Mouse (Mus musculus): Measurements from ENCODE around the gene Cdk7. TPM values are rescaled to one million over a fixed set of nuclear protein-coding genes. Genes with fewer than 3 reads are reported as not detected.
"Not testable (repeated sequence)": the region's sequence is repeated elsewhere in the genome, so short reads cannot be mapped to it uniquely, and the experiment has no call there.

The Cdk7 gene
- total RNA-seq, 2 experiments from 2014 or later, result 32.2 to 34.8 TPM

GRCm38 (mm10) chr13:100730153-100730860, 432 bp downstream of the Cdk7 start:
- DNase-seq (ENCODE audit: low spot score in 2 of 2), result no peak

DNA sequence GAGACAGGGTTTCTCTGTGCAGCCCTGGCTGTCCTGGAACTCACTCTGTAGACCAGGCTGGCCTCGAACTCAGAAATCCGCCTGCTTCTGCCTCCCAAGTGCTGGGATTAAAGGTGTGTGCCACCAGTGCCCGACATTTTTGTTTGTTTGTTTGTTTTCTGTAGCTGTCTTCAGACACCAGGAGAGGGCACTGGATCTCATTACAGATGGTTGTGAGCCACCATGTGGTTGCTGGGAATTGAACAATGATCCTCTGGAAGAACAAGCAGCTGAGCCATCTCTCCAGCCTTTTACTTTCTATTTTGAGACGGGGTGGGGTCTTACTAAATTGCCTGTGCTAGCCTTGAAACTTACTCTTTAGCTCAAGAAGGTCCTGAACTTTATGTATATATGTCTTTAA, 2.2 kb downstream of the Cdk7 start:
- intact Hi-C loops (cut with DNase I); DNase-seq (ENCODE audit: low spot score in 2 of 2): not testable (repeated sequence)

More at GRCm38 (mm10) chr13:100730153-100730860, 432 bp downstream of the Cdk7 start:
- intact Hi-C loops (cut with DNase I), result no loop called here

GRCm38 (mm10) chr13:100728086-100728485, 2.7 kb downstream of the Cdk7 start:
- DNase-seq (ENCODE audit: low spot score in 2 of 2), result no peak
- intact Hi-C loops (cut with DNase I), result no loop called here

DNA sequence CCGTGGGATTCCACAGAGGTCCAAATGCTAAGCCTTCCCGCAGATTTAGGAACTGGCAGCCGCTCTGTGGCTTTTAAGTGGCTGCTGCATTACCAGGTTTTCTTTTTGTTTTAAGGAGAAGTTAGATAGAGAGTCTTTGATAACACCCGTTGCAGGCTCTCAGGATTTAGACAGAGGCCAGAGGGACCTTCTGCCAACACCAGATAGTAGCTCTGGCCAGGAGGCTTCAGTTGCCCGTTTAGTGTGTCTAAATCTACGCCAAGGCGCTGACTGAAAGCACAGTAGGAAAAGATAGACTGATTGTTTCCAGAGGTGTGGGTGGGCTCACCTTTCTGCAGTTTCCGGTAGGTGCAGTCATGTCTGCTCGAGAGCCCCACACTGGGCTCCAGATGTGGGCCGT, 5.5 kb downstream of the Cdk7 start:
- DNase-seq (ENCODE audit: low spot score in 2 of 2), result no peak
- intact Hi-C loops (cut with DNase I), result no loop called here

- intact Hi-C loops (cut with DNase I), result no loop called here
- no peak for DNase-seq (ENCODE audit: low spot score in 2 of 2)
These were observed 6.5 kb downstream of the Cdk7 start for GRCm38 (mm10) chr13:100724051-100724754.

GRCm38 (mm10) chr13:100721656-100722055, 9.1 kb downstream of the Cdk7 start:
- no peak for DNase-seq (ENCODE audit: low spot score in 2 of 2)
- intact Hi-C loops (cut with DNase I), result no loop called here

GRCm38 (mm10) chr13:100715467-100715866, 15.3 kb downstream of the Cdk7 start:
- DNase-seq (ENCODE audit: low spot score in 2 of 2), result no peak
- intact Hi-C loops (cut with DNase I), result loop anchor here (10.0 kb wide), 3 partner anchors 71 to 231 kb away; no protein-coding TSS in a partner anchor

GRCm38 (mm10) chr13:100706206-100706605, 24.5 kb downstream of the Cdk7 start:
- no peak for DNase-seq (ENCODE audit: low spot score in 2 of 2)
- intact Hi-C loops (cut with DNase I), result no loop called here

DNA sequence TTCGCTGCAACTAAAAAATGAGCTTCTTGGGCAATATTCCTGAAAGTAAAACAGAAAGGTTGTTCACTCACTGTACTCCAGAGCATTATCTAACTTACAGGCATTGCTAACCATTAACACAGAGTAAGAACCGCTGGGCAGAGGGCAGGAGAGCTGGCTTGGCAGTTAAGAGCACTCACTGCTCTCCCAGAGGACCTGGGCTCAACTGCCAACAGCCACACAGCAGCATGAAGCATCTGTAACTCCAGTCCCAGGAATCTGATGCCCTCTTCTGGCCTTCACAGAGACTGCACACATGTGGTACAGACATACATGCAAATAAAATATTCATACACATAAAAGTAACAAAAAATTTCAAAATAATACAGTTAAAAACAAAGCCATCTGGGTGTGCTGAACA, 27.3 kb downstream of the Cdk7 start:
- intact Hi-C loops (cut with DNase I), result no loop called here

GRCm38 (mm10) chr13:100698866-100699265, 31.9 kb downstream of the Cdk7 start:
- no peak for DNase-seq (ENCODE audit: low spot score in 2 of 2)
- intact Hi-C loops (cut with DNase I), result no loop called here

More for the DNA sequence above, 27.3 kb downstream of the Cdk7 start:
- DNase-seq (ENCODE audit: low spot score in 2 of 2), result peak in 1 of 2 experiments; percentile 9

- intact Hi-C loops (cut with DNase I), result no loop called here
- no peak for DNase-seq (ENCODE audit: low spot score in 2 of 2)
These were observed 33.2 kb downstream of the Cdk7 start for GRCm38 (mm10) chr13:100697541-100697940.

- intact Hi-C loops (cut with DNase I), result no loop called here
- DNase-seq (ENCODE audit: low spot score in 2 of 2), result no peak
These were observed 43.2 kb downstream of the Cdk7 start for GRCm38 (mm10) chr13:100687513-100687912.

DNA sequence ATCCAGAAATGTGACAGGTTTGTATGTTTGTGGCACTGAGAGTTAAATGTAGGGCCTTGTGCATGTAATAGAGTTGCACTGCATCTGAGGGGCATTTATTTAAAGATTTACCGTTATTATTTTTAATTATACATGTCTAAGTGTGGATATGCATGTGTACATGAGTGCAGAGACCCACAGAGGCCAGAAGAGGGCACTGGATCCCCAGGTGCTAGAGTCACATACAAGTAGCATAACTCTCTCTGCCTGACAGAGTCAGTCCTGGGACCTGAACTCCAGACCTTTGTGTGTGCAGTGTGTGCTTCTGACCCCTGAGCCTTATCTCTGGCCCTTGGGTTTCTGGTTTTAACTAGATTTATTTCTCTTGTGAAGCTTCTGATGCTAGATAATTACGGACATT, 46.4 kb downstream of the Cdk7 start:
- DNase-seq (ENCODE audit: low spot score in 2 of 2), result no peak
- intact Hi-C loops (cut with DNase I), result no loop called here

GRCm38 (mm10) chr13:100682837-100683236, 47.9 kb downstream of the Cdk7 start:
- no peak for DNase-seq (ENCODE audit: low spot score in 2 of 2)
- intact Hi-C loops (cut with DNase I), result no loop called here

DNA sequence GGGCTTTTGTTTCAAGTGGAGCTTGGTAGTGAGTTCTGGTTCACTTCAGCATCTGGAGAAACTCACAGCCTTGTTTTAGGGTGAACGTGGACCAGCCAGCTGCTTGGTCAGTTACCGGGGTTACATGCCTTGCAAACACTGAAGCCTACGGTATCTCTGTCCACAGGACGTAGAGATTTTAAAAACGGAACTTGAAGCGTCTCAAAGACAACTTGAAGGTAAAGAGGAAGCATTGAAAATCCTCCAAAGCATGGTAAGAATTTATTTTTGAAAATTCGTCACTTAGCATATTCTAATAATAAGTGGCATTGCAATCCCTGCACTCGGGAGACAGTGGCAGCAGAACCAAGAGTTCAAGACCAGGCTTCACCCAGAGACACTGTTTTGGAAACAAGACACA, 49.1 kb downstream of the Cdk7 start:
- no peak for DNase-seq (ENCODE audit: low spot score in 2 of 2)
- intact Hi-C loops (cut with DNase I), result no loop called here

- intact Hi-C loops (cut with DNase I), result no loop called here
- DNase-seq (ENCODE audit: low spot score in 2 of 2), result no peak
These were observed 54.7 kb downstream of the Cdk7 start for GRCm38 (mm10) chr13:100675936-100676635.

DNA sequence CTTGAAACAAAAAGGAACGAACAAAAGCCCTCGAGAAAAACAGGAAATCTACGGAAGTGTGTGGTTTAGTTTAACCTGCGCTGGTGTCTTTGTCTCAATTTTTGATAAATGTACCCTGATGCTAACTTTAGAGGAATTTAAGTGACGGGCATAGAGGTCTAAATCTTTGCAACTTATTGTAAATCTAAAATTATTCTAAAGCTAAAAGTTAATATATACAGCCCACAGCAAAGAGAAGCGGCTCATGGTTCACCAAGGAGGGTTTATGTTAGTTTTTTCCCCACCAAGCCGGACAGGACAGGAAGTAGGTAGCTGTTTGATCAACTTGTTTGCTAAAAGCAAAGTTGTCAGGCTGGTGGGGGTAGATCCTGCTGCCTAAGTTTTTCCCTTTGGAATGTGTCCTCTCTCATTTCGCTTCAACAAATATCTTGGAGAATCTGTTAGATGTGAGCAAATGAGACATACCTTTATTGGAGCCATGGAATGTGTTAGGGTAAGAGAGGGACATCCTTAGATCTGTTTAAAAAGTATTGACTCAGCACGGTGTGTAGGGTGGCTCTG, 60.5 kb downstream of the Cdk7 start:
- intact Hi-C loops (cut with DNase I), result no loop called here
- no peak for DNase-seq (ENCODE audit: low spot score in 2 of 2)

DNA sequence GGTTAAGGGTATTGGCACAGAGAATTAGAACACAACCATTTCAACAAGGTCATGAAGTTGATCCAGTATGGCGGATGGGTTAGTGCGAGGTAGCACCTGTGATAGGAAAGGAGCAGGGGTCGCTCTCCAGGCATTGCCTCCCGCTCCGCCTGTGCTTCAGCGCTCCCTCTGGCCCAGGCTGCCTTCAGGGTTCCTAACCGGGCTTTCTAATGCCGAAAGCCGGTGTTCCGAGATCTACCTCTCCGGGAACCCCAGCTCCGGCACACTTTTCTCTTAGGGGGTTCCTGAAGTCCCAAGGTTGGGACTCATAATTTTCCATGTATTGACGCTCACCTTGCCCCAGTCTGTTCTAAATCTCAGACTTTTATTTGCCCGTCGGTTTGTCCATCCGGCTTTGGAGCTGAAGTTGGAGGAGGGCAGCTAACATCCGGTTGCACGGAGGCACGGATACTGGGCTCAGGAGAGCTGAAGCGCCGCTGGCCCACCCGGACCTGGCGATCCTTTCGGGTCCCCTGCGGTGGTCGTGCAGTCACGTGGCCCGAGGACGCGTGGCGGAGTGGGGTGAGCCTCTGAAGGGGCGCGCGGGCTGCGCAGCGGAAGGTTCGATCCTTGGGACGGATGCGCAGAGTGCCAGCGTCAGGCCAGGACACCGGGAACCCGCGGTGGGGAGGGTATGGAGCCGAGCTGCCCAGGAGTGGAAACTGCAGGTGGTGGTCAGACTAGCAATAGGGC, 61.3 kb downstream of the Cdk7 start, which contains the start of gene Ccdc125:
Ccdc125 (plus strand) TSS at position 427 of the 732 bp plus-strand sequence.
- intact Hi-C loops (cut with DNase I), result no loop called here
- no peak for DNase-seq (ENCODE audit: low spot score in 2 of 2)

DNA sequence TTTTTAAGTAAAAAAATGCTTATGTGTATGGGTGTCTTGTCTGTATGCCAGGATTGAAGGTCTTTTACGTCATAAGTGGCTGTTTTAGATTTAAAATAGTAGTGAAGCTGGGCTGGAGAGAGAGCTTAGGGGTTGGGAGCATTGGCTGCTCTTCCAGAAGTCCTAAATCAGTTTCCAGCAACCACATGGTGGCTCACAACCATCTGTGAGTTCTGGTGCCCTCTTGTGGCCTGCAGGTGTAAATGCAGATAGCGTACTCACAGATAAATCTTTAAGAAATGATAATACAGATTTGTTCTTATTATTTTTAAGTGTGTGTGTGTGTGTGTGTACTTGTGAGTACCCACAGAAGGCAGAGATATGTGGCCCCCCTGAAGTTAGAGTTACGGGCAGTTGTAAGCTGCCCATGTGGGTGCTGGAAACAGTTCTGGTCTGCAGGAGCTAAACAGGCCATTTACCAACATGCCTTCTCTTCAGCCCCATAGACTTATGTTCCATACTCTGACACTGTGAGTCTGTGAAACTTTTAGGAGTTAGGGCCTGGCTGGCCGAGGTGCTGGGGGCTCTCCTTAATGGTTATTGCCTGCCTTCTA, 70.8 kb downstream of the Cdk7 start:
- peak; percentile 51 to 66 for DNase-seq (ENCODE audit: low spot score in 2 of 2)
- intact Hi-C loops (cut with DNase I), result no loop called here

Measured in left cerebral cortex, postnatal 14 days (tissue).